Mouse (Mus musculus): ENCODE measurements at regions not wholly inside any gene's neighbourhood (a gene's known extent, or its start where the extent isn't known, plus 50 kb on each side); places are given as distances from the start of the nearest gene placed in this dataset.

GRCm38 (mm10) chr6:147741446-147741845, 265.8 kb downstream of the Ccdc91 start:
- Histone ChIP-seq H3K4me1 (ENCODE audit: control insufficient read depth in 1 of 2, insufficient read depth in 2 of 2, low read length in 2 of 2) (no peaks in the 10 kb centered on the region), H3K27ac (ENCODE audit: control insufficient read depth, low read depth, low read length) (no peak overlapping the region), H3K9ac (ENCODE audit: control insufficient read depth, low read depth, low read length, poor library complexity, severe bottlenecking) (no peak overlapping the region), H3K36me3 (ENCODE audit: control insufficient read depth in 1 of 2, insufficient read depth in 2 of 2, low read length in 2 of 2) (no peaks in the 10 kb centered on the region), H3K4me3 (ENCODE audit: control insufficient read depth in 1 of 2, insufficient read depth in 1 of 2, low read depth in 2 of 2, low read length in 2 of 2) (no peak overlapping the region), H3K9me3 (replicated peaks; ENCODE audit: insufficient read depth, low read length) (no peaks in the 10 kb centered on the region), H3K27me3 (ENCODE audit: control insufficient read depth in 1 of 2, insufficient read depth in 2 of 2, low read length in 2 of 2) (no peaks in the 10 kb centered on the region), H3K79me2 (ENCODE audit: control insufficient read depth, insufficient read depth, low read length, poor library complexity) (no peaks in the 10 kb centered on the region)
- no peak for DNase-seq (ENCODE audit: low read depth, low spot score)
- TF ChIP-seq KAT2A (conservative IDR thresholded peaks at IDR 0.05; ENCODE audit: low read depth, low read length) (no peak), EP300 (IDR thresholded peaks at IDR 0.05; ENCODE audit: low read depth in 1 of 2, low read length in 2 of 2) (no peak), RCOR1 (IDR thresholded peaks at IDR 0.05; ENCODE audit: low read depth, low read length) (no peak), BHLHE40 (IDR thresholded peaks at IDR 0.05; ENCODE audit: borderline replicate concordance, low read depth, low read length) (no peak), POLR2AphosphoS5 (IDR thresholded peaks at IDR 0.05; ENCODE audit: borderline replicate concordance, low read depth, low read length) (no peak), RAD21 (IDR thresholded peaks at IDR 0.05; ENCODE audit: low read depth, low read length) (no peak), POLR2A (IDR thresholded peaks at IDR 0.05; ENCODE audit: control insufficient read depth in 1 of 2, insufficient read depth in 1 of 2, low read depth in 1 of 2, low read length in 2 of 2, poor library complexity in 1 of 2) (no peak), USF2 (IDR thresholded peaks at IDR 0.05; ENCODE audit: borderline replicate concordance in 1 of 2, insufficient read depth in 1 of 2, low read depth in 1 of 2, low read length in 2 of 2) (no peak), NELFE (IDR thresholded peaks at IDR 0.05; ENCODE audit: low read depth, low read length) (no peak), MEF2A (IDR thresholded peaks at IDR 0.05; ENCODE audit: extremely low read depth, insufficient replicate concordance, low read depth, low read length, poor library complexity, severe bottlenecking) (no peak)

- TF ChIP-seq CHD1 (IDR thresholded peaks at IDR 0.05; ENCODE audit: low read depth, low read length), result no peak
- no peak for TF ChIP-seq POLR2A (IDR thresholded peaks at IDR 0.05; ENCODE audit: control insufficient read depth in 1 of 2, insufficient read depth in 1 of 2, low read depth in 1 of 2, low read length in 2 of 2, poor library complexity in 1 of 2)
- no peak for TF ChIP-seq SIN3A (IDR thresholded peaks at IDR 0.05; ENCODE audit: low read length)
- no peak for TF ChIP-seq NELFE (IDR thresholded peaks at IDR 0.05; ENCODE audit: low read depth, low read length)
- TF ChIP-seq ETS1 (IDR thresholded peaks at IDR 0.05; ENCODE audit: low read depth, low read length), result no peak
- no peak for TF ChIP-seq UBTF (IDR thresholded peaks at IDR 0.05; ENCODE audit: borderline replicate concordance, insufficient read depth, low read depth, low read length)
- no peak for TF ChIP-seq E2F4 (IDR thresholded peaks at IDR 0.05; ENCODE audit: borderline replicate concordance, low read depth, low read length)
- TF ChIP-seq RCOR1 (IDR thresholded peaks at IDR 0.05; ENCODE audit: low read depth, low read length), result no peak
- no peak for TF ChIP-seq BHLHE40 (IDR thresholded peaks at IDR 0.05; ENCODE audit: borderline replicate concordance, low read depth, low read length)
- Histone ChIP-seq H3K27me3 (ENCODE audit: control insufficient read depth in 1 of 2, insufficient read depth in 2 of 2, low read length in 2 of 2) (no peaks in the 10 kb centered on the region), H3K9me3 (replicated peaks; ENCODE audit: insufficient read depth, low read length) (no peaks in the 10 kb centered on the region), H3K9ac (ENCODE audit: control insufficient read depth, low read depth, low read length, poor library complexity, severe bottlenecking) (no peak overlapping the region), H3K4me1 (ENCODE audit: control insufficient read depth in 1 of 2, insufficient read depth in 2 of 2, low read length in 2 of 2) (no peaks in the 10 kb centered on the region), H3K4me3 (ENCODE audit: control insufficient read depth in 1 of 2, insufficient read depth in 1 of 2, low read depth in 2 of 2, low read length in 2 of 2) (no peak overlapping the region), H3K36me3 (ENCODE audit: control insufficient read depth in 1 of 2, insufficient read depth in 2 of 2, low read length in 2 of 2) (no peaks in the 10 kb centered on the region), H3K79me2 (ENCODE audit: control insufficient read depth, insufficient read depth, low read length, poor library complexity) (no peaks in the 10 kb centered on the region), H3K27ac (ENCODE audit: control insufficient read depth, low read depth, low read length) (no peak overlapping the region)
- no peak for DNase-seq (ENCODE audit: low read depth, low spot score)
Measured at GRCm38 (mm10) chr6:147744081-147744480, 268.5 kb downstream of the Ccdc91 start.
